Comparison of ENCODE assay signal across 8 mouse cellular contexts in the genomic region with DNA sequence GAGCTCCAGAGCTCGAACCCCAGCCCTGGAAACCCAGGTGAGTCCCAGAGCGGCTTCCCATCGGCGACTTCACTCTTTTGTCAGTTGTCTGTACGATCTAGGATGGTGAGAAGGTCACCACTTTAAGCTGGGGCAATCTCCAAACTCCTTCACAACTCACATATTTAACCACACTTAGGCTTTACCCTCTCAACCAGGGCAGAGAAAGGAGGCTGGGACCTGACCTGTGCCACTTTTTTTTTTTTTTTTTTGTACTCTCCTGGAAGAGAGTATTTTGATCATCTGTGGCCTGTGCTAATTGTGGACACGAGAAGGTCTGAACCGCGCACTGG. TPM values are rescaled to one million over a fixed set of nuclear protein-coding genes. Genes with fewer than 3 reads are reported as not detected.
A peak's percentile ranks its signal among the peaks of the same experiment; 100 is the strongest.
DNase-seq lines count a peak whose midpoint lies in the region; ATAC-seq and TF ChIP-seq lines count a peak whose summit lies in the region.

No protein-coding gene starts in this region.

- TF ChIP-seq CTCF in embryonic fibroblast, embryonic 13.5 days (IDR thresholded peaks at IDR 0.05; ENCODE audit: borderline replicate concordance, insufficient read depth, low read length), result no peak

- peak; percentile 44; the same call in 1 of the 2 replicates for ATAC-seq in lung, embryonic 15.5 days (ENCODE audit: borderline replicate concordance, extremely low read depth, low FRiP score, low TSS enrichment)
- peak; percentile 68 for ATAC-seq in limb, embryonic 12.5 days (ENCODE audit: insufficient number of reproducible peaks, insufficient read depth, low FRiP score, low TSS enrichment, low read depth)
- no peak for ATAC-seq in neural tube, embryonic 15.5 days (ENCODE audit: low FRiP score)

- no peaks in the 10 kb centered on the region for H3K4me1 ChIP-seq in lung, embryonic 15.5 days
- H3K4me1 ChIP-seq in embryonic fibroblast, embryonic 13.5 days (ENCODE audit: control insufficient read depth, insufficient read depth, low read length), result no peaks in the 10 kb centered on the region; the same call in 1 of the 2 replicates
- no peaks in the 10 kb centered on the region for H3K4me1 ChIP-seq in limb, embryonic 12.5 days (replicated peaks)
- H3K4me1 ChIP-seq in neural tube, embryonic 15.5 days, result peaks cover 4% of the 10 kb centered on the region; the same call in 1 of the 2 replicates

- peak overlapping the region; percentile 51 for H3K4me3 ChIP-seq in lung, embryonic 15.5 days
- peak overlapping the region; percentile 83 for H3K4me3 ChIP-seq in embryonic fibroblast, embryonic 13.5 days (ENCODE audit: insufficient read depth, low read length)
- peak overlapping the region; percentile 49 for H3K4me3 ChIP-seq in limb, embryonic 12.5 days (replicated peaks)
- peak overlapping the region; percentile 54 for H3K4me3 ChIP-seq in neural tube, embryonic 15.5 days (replicated peaks)

- H3K27ac ChIP-seq in lung, embryonic 15.5 days, result peak overlapping the region; percentile 66
- no peak overlapping the region for H3K27ac ChIP-seq in embryonic fibroblast, embryonic 13.5 days (ENCODE audit: insufficient read depth, low read length)
- H3K27ac ChIP-seq in limb, embryonic 12.5 days, result peak overlapping the region; percentile 75
- peak overlapping the region; percentile 78 for H3K27ac ChIP-seq in neural tube, embryonic 15.5 days (replicated peaks)

- H3K36me3 ChIP-seq in lung, embryonic 15.5 days, result no peaks in the 10 kb centered on the region
- H3K36me3 ChIP-seq in limb, embryonic 12.5 days, result no peaks in the 10 kb centered on the region
- no peaks in the 10 kb centered on the region for H3K36me3 ChIP-seq in neural tube, embryonic 15.5 days

- 17% methylated on average over 8 of the region's 8 CpGs for WGBS in lung, embryonic 15.5 days
- WGBS in limb, embryonic 12.5 days, result 21% methylated on average over 8 of the region's 8 CpGs
- 20% methylated on average over 8 of the region's 8 CpGs for WGBS in neural tube, embryonic 15.5 days

- H3K9me3 ChIP-seq in lung, embryonic 15.5 days, result no peaks in the 10 kb centered on the region
- H3K9me3 ChIP-seq in limb, embryonic 12.5 days, result no peaks in the 10 kb centered on the region
- H3K9me3 ChIP-seq in neural tube, embryonic 15.5 days (replicated peaks), result no peaks in the 10 kb centered on the region

- H3K27me3 ChIP-seq in lung, embryonic 15.5 days, result no peaks in the 10 kb centered on the region
- H3K27me3 ChIP-seq in limb, embryonic 12.5 days, result peaks cover 6% of the 10 kb centered on the region; the same call in 1 of the 2 replicates
- no peaks in the 10 kb centered on the region for H3K27me3 ChIP-seq in neural tube, embryonic 15.5 days (replicated peaks)

- DNase-seq in lung, adult 18-20 months, result no peak
- DNase-seq in thymus, postnatal 4 days, result no peak
- DNase-seq in urinary bladder, postnatal 10 days (ENCODE audit: low spot score), result no peak
- DNase-seq in cerebellum, adult 11-12 months, result no peak

- TF ChIP-seq POLR2A in embryonic fibroblast, embryonic 13.5 days (IDR thresholded peaks at IDR 0.05; ENCODE audit: low read depth, low read length), result no peak

- H3K4me2 ChIP-seq in lung, embryonic 15.5 days, result peak overlapping the region; percentile 46
- H3K4me2 ChIP-seq in limb, embryonic 12.5 days, result peak overlapping the region; percentile 57
- peak overlapping the region; percentile 56 for H3K4me2 ChIP-seq in neural tube, embryonic 15.5 days

- H3K9ac ChIP-seq in lung, embryonic 15.5 days, result peak overlapping the region; percentile 52
- H3K9ac ChIP-seq in limb, embryonic 12.5 days (replicated peaks), result peak overlapping the region; percentile 60
- H3K9ac ChIP-seq in neural tube, embryonic 15.5 days (replicated peaks), result peak overlapping the region; percentile 53

RNA-seq across cellular contexts. Expression of a gene that starts 0.2 kb away (rescaled TPM):
- polyA plus RNA-seq in lung, embryonic 15.5 days (2015; fragmentation: Nextera tagmentation; extraction: Ambion mirVana), result 23.6 and 26.3 TPM in 2 replicates
- polyA plus RNA-seq in embryonic fibroblast, embryonic 13.5 days (2011; ENCODE audit: insufficient read length, low read depth, missing spikeins), result 25.2 and 26.7 TPM in 2 replicates
- 35.5 and 38.2 TPM in 2 replicates for polyA plus RNA-seq in limb, embryonic 12.5 days (2016; fragmentation: Nextera tagmentation; extraction: Ambion mirVana)
- 9.5 and 11.8 TPM in 2 replicates for polyA plus RNA-seq in neural tube, embryonic 15.5 days (2015; fragmentation: Nextera tagmentation; extraction: Ambion mirVana)

RNA-seq across cellular contexts. Expression of a gene that starts 11.8 kb away (rescaled TPM):
- 327 and 347 TPM in 2 replicates for polyA plus RNA-seq in lung, embryonic 15.5 days (2015; fragmentation: Nextera tagmentation; extraction: Ambion mirVana)
- polyA plus RNA-seq in embryonic fibroblast, embryonic 13.5 days (2011; ENCODE audit: insufficient read length, low read depth, missing spikeins), result 664 and 683 TPM in 2 replicates
- polyA plus RNA-seq in limb, embryonic 12.5 days (2016; fragmentation: Nextera tagmentation; extraction: Ambion mirVana), result 342 TPM in 2 replicates
- polyA plus RNA-seq in neural tube, embryonic 15.5 days (2015; fragmentation: Nextera tagmentation; extraction: Ambion mirVana), result 449 and 530 TPM in 2 replicates

RNA-seq across cellular contexts. Expression of a gene that starts 15.6 kb away (rescaled TPM):
- 61.6 and 68.4 TPM in 2 replicates for polyA plus RNA-seq in lung, embryonic 15.5 days (2015; fragmentation: Nextera tagmentation; extraction: Ambion mirVana)
- 89.4 and 89.8 TPM in 2 replicates for polyA plus RNA-seq in embryonic fibroblast, embryonic 13.5 days (2011; ENCODE audit: insufficient read length, low read depth, missing spikeins)
- polyA plus RNA-seq in limb, embryonic 12.5 days (2016; fragmentation: Nextera tagmentation; extraction: Ambion mirVana), result 62.8 and 63.7 TPM in 2 replicates
- 20.0 and 28.4 TPM in 2 replicates for polyA plus RNA-seq in neural tube, embryonic 15.5 days (2015; fragmentation: Nextera tagmentation; extraction: Ambion mirVana)
